Mouse (Mus musculus) telencephalon, adult 2 months (tissue): Measurements from ENCODE around the gene Nab2.
A peak's percentile ranks its signal among the peaks of the same experiment; 100 is the strongest.
"Not testable (repeated sequence)": the region's sequence is repeated elsewhere in the genome, so short reads cannot be mapped to it uniquely, and the experiment has no call there.

ENCODE experiments used
- DNase-seq: peaks from one replicate; pipeline ENCODE4 v3.0.0-alpha.2; 2011; ENCODE audit warnings: low read depth, low spot score

Nab2 gene

GRCm38 (mm10) chr10:127674046-127674655, 5.8 kb upstream of the Nab2 start:
- no peak for DNase-seq

GRCm38 (mm10) chr10:127671276-127671675, 2.9 kb upstream of the Nab2 start:
- no peak for DNase-seq

GRCm38 (mm10) chr10:127670185-127670584, 1.8 kb upstream of the Nab2 start:
- DNase-seq: no peak

GRCm38 (mm10) chr10:127669170-127669569, 802 bp upstream of the Nab2 start:
- peak; percentile 75 for DNase-seq

GRCm38 (mm10) chr10:127667269-127668092, 887 bp downstream of the Nab2 start:
- peak; percentile 70 for DNase-seq

- peak; percentile 68 for DNase-seq
These were observed 1.7 kb downstream of the Nab2 start, which contains the start of gene Nemp1 for GRCm38 (mm10) chr10:127666501-127667268. Nemp1 (plus strand) TSS chr10:127666901.

DNA sequence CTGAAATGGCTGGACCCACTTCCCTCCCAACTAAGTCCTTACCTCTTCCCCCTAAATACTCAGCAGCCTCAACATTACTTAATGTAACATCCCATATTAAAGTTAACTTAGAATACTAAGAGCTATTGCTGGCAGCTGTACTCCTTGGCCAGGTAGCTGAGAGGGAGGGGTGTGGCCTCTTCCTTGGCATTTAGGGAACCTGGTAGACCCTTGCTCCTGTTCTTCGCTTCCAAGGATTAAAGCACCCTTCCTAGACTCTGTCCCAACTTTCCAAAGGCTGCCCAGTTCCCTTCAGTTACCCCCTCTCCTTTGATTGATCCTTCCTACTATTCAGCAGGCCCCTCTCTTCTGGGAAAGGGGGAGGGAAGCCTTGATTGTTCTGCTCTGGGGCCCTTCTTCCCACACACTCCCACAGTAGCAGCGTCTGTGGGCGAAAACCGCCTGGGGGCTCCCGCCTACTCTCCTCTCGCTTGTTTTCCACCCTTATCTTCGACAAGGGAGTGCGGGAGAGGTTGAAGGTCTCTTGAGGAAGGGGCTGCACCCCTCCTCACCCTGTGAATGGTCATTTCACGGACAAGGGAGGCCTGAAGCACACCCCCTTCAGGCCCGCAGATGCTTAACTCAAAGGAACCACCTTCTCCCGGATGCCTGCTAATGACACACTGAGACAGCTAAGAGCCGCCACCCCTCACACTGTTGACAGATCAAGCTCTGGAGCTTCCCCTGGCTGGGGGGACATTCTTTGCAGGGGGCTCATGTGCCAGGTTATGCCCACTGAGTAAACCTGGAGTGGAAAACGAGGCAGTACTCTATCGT, 2.8 kb downstream of the Nab2 start:
- DNase-seq: no peak

GRCm38 (mm10) chr10:127664891-127665290, 3.5 kb downstream of the Nab2 start:
- DNase-seq: no peak

DNA sequence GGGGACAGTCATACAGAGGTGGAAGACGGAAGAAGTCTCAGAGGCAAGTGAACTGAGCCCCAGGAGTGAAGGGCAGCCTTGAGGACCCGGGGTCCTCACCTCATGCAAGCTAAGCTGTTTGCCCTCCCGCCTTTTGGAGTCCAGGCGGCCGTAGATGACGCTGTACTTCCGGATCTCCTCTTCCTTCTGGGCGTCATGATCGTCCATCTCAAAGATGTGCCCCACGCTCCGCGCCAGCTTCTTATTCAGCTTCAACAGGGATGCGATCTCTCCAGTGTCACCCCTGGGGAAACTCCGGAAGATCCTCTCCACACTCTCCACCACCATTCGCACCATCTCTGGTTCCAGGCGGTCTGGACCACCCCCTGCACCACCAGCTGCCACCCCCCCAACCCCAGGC, 4.2 kb downstream of the Nab2 start:
- no peak for DNase-seq

GRCm38 (mm10) chr10:127663590-127663989, 4.8 kb downstream of the Nab2 start:
- no peak for DNase-seq

GRCm38 (mm10) chr10:127662666-127663253, 5.6 kb downstream of the Nab2 start:
- no peak for DNase-seq

DNA sequence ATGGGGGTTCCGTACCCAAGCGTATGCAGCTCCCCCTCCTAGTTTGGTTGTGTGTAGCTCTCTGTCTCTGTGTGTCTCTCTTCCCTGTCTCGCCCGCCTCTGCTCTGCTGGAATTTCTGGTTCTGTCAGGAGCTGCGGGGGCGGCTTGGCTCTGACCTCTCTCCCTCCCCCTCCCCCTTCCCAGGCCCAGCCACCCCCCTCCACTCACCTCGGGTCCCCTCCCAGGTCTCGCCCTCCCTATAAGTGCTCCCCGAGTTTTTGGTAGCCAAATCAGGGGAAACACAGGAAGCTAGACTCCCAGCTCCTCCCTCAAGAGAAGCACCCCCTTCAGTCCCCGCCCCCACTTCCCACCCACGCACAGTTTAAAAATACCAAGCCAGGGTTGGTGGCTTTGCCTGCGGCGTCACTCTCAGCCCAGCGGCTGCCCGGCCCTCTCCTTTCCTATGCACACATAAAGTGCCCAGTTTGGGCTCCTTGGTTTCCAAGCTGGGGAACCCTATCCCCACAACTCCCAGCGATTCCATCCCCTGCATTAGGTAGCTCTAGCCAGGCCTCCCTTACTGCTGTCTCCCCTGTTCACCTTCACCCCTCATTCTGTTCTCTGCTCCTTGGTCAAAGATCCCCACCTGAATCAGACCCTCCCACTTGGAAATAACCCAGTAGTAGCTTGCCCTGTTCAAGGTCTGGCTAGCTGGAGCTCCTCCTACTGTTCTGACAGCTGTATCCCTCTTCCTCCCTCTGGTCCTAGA, 6.3 kb downstream of the Nab2 start:
- peak; percentile 76 for DNase-seq

GRCm38 (mm10) chr10:127661291-127661914, 7.0 kb downstream of the Nab2 start:
- DNase-seq: no peak

DNA sequence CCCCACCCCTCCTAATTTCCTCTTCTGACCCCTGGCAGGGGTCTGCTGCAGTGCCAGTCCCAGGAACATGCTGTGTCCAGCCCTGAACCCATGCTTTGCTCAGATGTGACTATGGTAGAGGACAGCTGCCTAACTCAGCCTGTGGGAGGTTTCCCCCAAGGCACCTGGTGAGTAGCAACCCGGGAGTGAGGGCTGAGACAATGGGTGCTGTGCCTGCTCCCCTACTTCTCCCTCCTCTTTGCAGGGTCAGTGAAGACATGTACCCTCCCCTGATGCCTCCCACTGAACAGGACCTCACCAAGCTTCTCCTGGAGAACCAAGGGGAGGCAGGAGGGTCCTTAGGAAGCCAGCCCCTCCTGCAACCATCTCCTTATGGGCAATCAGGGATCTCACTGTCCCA, 8.8 kb downstream of the Nab2 start:
- no peak for DNase-seq

DNA sequence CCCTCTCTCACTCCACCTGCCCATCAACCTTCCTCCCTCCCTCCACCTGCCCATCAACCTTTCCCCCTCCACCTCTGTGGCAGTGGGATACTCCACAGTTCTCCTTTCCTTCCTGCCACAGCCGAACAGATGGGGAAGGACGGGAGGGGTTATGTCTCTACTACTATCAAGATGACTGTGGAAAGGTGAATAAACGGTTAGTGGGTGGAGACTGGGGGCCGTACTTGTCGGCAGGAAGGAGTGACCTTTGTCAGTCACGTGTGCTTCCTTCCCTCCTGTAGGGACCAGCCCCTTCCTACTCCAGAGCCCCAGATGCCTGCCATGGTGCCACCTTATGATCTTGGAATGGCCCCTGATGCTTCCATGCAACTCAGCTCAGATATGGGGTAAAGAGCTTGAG, 10.3 kb downstream of the Nab2 start:
- no peak for DNase-seq

DNA sequence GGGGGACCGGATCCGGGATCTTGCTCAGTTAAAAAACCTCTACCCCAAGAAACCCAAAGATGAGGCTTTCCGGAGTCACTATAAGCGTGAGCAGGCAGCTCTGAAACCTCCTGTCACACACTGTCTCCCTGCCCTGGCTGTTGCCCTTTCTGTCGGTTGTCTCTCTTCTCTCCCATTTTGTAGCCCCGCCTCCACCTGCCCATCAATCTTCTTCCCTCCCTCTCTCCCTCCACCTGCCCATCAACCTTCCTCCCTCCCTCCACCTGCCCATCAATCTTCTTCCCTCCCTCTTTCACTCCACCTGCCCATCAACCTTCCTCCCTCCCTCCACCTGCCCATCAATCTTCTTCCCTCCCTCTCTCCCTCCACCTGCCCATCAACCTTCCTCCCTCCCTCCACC, 10.8 kb downstream of the Nab2 start:
- DNase-seq: not testable (repeated sequence)

GRCm38 (mm10) chr10:127654970-127655579, 13.3 kb downstream of the Nab2 start:
- no peak for DNase-seq

GRCm38 (mm10) chr10:127652906-127653638, 15.3 kb downstream of the Nab2 start:
- no peak for DNase-seq

DNA sequence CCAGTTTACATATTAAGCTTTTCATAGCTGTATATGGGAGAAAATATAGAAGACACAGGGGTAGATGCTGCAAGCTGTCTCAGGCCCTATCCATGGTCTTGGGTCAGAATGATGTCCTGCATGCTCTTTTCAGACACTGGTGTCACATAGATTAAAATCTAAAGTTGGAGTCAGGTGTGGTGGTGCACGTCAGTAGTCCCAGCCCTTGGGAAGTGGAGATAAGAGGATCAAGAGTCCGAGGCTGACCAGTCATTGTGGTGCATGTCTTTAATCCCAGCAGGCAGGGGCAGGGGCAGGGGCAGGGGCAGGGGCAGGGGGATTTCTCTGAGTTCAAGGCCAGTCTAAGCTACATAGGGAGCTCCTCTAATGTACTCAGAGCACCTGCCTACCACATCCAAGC, 22.6 kb downstream of the Nab2 start:
- DNase-seq: no peak
